Mouse (Mus musculus): Measurements from ENCODE around the gene Tacstd2.
"Not testable (repeated sequence)": the region's sequence is repeated elsewhere in the genome, so short reads cannot be mapped to it uniquely, and the experiment has no call there.

Gene Tacstd2

GRCm38 (mm10) chr6:67535777-67536054, at the start of gene Tacstd2:
Gene Tacstd2 (minus strand): TSS chr6:67535796.
- DNase-seq: no peak

DNA sequence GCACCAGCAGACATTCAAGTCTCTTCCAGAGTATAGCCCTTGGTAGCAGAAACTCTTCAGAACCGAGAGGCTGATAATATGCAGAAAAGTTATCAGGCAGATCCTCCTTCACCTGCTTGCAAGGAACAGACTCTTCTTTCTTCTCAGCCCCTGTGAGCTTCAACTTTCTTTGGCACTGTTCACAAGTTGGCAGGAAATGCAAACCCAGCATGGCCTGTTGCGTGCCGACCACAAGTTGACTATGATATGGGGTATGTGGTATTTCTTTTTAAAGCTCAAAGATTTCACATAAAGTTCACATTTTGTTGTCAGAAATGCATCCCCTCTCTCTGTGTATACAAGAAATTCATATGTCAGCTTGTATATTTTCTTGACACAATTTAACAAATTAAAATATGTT, 30.7 kb upstream of the Tacstd2 start:
- no peak for DNase-seq

DNA sequence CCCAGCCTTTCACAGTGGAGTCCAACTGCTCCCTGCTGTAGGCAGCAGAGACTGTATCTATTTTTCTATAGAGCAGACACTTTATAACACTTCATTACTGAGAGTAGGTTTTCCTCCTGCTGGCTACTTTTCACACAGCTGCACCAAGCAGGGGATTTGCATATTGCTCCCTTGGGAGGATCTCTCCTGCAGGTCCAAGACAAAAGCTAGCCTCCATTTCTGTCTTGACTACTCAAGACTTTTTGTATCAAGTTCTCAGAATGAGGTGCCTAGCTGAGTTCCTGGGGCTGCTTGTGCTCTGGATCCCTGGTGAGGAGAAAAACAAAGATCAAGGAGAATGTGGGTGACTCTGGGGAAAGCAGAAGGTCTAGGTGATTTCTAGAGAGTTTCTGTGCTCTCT, 19.8 kb upstream of the Tacstd2 start:
- DNase-seq: no peak

DNA sequence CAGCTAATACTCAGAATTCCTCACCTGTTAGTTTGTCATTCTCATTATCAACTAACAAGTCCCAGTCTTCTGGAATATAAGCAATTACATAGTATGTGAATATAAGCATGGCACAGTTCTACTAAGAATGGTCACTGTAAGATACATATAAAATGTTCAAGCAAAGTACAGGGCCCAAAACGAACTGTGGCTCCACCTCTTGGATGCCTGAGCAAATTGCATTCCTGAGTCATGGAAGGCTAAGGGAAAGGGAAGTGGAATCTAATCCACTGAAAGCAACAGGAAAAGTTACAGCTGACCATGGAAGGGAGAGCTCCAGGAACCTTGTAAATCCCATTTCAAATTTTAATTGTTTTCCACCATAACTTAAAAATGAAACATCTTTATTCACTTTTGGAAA, 14.0 kb upstream of the Tacstd2 start:
- no peak for DNase-seq

- no peak for DNase-seq
These were observed 405 bp downstream of the Tacstd2 start for GRCm38 (mm10) chr6:67535005-67535776.

GRCm38 (mm10) chr6:67534191-67535004, 1.2 kb downstream of the Tacstd2 start:
- DNase-seq: no peak

DNA sequence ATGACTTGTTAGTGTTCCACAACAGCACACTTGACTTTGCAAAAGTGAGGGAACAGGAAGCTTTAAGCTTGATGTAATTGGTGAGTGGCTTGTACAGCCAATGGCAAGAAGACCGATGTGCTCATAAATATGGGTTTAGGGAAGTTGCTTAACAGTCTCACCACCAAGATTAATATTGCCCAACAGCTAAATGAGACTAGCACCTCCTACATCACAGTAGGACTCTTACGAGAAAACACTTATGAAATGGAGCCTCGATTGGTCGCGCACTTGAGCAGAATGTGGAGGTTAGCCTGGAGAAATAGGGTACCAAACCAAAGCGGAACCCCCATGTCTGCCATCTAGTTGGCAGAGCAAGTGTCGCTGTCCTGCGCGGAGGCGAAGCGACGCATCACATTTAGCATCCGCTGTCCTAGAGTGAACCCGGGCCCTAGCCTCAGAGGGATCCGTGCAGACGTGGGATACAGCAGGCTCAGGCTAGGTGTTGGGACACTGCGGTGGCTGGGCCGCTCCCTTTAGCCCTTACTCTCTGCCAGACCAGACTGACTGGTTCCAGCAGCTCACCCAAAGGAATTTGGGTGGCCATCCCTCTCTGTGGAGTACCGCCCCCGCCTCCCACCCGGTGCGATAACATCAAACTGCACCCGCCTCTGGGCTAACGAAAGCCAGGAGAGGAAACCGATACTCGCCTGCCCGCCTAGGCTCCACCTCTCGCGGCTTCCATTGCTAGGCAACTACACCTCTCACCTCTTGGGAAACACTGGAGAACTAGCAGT, 2.7 kb downstream of the Tacstd2 start:
- no peak for DNase-seq

GRCm38 (mm10) chr6:67531822-67532162, 3.8 kb downstream of the Tacstd2 start:
- no peak for DNase-seq

GRCm38 (mm10) chr6:67530992-67531821, 4.4 kb downstream of the Tacstd2 start:
- DNase-seq: no peak

DNA sequence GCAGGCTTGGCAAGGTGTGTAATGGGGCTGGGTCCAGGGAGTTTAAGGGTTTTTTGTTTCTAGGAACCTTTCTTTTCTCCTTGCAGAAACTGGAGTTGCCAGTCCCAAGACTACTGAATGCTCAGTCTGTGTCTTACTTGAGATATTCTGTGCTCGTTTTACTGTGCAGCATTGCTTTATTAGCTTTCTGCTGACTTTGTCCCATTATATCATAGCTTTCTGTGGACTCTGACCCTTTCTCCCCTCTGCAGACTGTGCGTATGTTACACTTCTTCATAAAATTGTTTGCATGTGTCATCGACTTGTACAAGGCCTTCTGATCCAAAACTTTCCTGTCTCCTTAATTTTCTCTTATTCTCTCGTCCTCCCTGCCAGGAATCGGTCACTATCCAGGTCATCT, 9.2 kb downstream of the Tacstd2 start:
- no peak for DNase-seq

DNA sequence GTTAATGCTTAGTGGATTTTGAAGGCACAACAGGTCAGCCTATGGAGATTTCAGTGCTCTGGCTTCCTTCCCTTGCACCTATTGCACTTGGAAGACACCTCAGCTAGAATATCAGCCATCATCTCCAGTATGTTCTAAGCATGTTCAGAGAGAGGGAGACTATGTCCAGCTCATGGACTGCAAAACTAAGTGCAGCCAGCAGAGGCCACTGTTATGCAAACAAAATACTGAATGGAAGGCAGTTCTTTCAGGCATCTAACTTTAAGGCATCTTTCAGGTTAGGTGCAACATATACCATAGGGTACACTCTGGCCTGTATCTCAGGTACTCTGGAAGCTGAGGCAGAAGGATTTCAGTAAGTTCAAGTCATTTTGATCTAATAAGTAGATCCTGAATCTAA, 24.8 kb downstream of the Tacstd2 start:
- no peak for DNase-seq

DNA sequence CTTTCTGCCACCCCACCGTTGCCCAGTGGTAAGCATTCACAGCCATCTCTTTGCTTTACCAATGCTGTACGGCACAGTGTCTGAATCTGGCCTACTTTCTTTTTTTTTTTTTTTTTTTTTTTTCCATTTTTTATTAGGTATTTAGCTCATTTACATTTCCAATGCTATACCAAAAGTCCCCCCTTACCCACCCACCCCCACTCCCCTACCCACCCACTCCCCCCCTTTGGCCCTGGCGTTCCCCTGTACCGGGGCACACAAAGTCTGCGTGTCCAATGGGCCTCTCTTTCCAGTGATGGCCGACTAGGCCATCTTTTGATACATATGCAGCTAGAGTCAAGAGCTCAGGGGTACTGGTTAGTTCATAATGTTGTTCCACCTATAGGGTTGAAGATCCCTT, 33.7 kb downstream of the Tacstd2 start:
- DNase-seq: not testable (repeated sequence)

GRCm38 (mm10) chr6:67491755-67492154, 43.8 kb downstream of the Tacstd2 start, which contains the start of gene Il23r:
Gene Il23r (minus strand): TSS chr6:67491855.
- no peak for DNase-seq
